Mouse (Mus musculus) inflammation-experienced regulatory T-cells, adult 6 months (primary cell): ENCODE results near the gene Map1b. TPM values are rescaled to one million over a fixed set of nuclear protein-coding genes. Genes with fewer than 3 reads are reported as not detected.

Experiments
- ATAC-seq: one replicate; pipeline ENCODE4 v1.8.0; 2017
- polyA plus RNA-seq, 3 experiments: library from polyadenylated mRNA; unstranded; fragments of 100-300 nt; shearing (Covaris generic); gene quantifications; one replicate each; pipeline ENCODE4 v1.2.1; 2017

The Map1b gene
- under 1 TPM in 2 of 3 experiments, not detected in 1; 0.12 to 0.36 TPM for polyA plus RNA-seq

DNA sequence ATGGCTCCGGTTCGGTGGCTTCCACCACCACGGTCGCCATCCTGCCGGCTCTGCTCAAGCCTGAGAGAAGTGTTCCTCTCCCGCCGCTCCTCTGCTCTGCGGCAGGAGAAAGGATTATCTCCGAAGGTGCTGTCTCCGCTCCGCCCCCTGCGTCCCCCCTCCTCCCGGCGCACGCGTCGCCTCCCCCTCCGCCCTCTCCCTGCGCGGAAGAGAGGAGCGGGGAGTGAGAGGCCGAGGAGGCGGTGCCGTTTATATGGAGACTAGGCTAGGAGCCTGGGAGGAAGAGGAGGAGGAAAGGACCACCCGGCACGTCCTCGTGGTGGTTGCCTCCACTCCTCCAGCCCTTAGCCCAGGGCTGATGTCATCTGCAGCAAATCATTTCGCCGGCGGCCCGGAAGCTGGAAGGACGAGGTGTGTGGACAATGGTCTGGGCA, at the start of gene Map1b:
Gene Map1b, minus strand, starts transcription at position 93 of the 434 bp plus-strand sequence.
- no peak for ATAC-seq

DNA sequence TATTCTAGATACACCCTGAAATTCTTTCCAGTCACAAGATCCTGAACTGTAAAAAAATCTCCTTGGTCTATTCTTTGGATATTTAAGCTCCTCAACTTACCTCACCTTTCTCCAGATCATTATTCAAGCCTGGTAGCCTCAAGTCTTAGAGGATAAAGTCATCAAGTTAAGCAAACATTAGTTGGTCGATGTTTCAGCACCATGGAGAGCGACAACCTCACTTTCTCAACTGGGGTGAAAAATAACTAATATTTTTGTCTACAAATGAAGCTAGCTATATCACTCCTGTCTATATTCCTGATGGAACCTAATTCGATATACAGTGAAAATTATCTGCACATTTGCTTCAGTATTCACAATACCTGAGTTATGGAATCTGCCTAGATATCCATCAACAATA, 48.0 kb upstream of the Map1b start:
- no peak for ATAC-seq

DNA sequence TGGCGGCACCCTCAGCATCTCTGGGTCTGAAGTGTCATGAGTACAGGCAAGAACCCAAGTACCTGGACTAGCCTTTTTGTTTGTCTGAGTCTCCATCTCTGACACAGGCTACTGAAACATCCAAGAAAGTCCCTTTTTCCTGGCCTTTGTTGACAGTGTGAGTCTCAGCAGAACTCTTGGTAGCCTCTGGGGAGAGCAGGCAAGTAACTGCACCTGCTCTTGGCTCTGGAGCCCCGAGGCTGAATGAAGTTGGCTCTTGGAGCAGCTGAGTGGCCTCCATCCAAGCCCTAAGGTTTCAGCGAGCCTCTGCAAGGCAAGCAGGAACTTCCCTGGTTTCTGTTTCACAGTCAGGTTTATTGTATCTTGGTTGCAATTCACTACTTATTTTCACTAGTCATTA, 46.7 kb upstream of the Map1b start:
- ATAC-seq, result no peak

- no peak for ATAC-seq
These were observed 45.7 kb upstream of the Map1b start for GRCm38 (mm10) chr13:99561843-99562550.

DNA sequence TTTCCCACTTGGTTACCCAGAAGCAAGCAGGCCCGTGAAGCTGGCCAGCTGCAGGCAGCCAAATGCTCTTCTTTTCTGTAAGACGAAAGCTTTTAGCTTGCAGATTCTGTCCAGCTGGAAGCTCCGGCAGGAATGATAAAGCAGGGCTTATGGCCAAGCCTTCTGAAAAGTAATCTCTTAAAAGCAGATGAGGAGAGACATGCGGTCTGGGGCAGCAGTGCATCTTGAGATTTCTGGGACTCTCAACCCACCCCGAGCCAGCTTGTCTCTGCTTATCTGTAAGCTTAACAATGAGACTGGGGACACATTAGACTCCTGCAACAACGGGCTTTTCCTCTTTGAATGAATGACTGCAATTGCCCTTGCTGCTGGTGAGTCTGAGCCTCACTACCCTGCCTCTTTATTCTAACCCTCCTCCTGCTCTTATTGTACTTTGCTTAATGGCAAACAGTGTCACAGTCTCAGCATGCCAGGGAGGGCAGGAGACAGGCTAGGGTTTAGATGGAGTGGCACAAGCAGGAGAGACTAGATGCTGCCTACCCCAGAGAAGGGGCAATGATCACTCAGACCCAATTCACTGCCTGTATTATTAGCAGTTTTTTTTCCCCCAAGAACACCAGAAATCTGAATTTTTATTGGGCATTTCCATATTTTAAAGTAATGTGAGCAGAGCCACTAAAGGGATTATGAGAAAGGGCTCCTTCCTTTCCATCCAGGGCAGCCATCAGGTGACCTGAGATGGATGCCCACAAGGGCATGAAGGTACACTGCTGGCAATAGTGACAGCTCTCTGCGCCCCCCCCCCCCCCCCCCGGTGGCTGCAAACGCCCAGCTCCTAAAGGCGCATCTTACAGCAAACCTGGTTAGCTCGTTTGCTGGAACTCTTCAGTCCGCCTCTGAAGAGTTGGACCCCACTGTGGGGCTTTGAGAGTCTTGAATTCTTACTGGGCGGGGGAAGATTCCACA, 44.6 kb upstream of the Map1b start:
- no peak for ATAC-seq

GRCm38 (mm10) chr13:99558216-99558906, 42.0 kb upstream of the Map1b start:
- ATAC-seq, result no peak

- ATAC-seq, result no peak
These were observed 41.5 kb upstream of the Map1b start for GRCm38 (mm10) chr13:99557813-99558212.

GRCm38 (mm10) chr13:99557331-99557730, 41.0 kb upstream of the Map1b start:
- ATAC-seq, result no peak

GRCm38 (mm10) chr13:99554960-99555359, 38.6 kb upstream of the Map1b start:
- ATAC-seq, result no peak

DNA sequence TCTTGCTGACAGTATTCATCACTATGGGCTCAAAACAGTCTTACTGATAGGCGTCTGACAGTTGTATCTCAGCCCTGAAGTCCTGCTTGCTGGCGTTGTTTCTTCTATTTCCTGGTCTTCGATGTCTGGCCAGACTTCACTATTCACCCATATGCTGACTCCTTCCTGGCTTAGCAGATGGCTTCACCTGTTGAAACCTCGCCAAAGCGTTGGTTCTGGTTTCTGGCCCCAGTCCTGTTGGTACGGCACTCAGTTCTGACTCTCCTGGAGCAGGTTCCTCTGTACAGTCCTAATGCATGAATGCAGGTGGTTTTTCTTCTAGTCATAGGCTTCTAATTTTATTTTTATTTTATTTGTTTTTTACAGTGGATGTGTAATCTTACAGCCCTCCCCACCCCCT, 38.1 kb upstream of the Map1b start:
- ATAC-seq, result no peak

- ATAC-seq, result no peak
These were observed 36.0 kb upstream of the Map1b start for GRCm38 (mm10) chr13:99552381-99552780.

DNA sequence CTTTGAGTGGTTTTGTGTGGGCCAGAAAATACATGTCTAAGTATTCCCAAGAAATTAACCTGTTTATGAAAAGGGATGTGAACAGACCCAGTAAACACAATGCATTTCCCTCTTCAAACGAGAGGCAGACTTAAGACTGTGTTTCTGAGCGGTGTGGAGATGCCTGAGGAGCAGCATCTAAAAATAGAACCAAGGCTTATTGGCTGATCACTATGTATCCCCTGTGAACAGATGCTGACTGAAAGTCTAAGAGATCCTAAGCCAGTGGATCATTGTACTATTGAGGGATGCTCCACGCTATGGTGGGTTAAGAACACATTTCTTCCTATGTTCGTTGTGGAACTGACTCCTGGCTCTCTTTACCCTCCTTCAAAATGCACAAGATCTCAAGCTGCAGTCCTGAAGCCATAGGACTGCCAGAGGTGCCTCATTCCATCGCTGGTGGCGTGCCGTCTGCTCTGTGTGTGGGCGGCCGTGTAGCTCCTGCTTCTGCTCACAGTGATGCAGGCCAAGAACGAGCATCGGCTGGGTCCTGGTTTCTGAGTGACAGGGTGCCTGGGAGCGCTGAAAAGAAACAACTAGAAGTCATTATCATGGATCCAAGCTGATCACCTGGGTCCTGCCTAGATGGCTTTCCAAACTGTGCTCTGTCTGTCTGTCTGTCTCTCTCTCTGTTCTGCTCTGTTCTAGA, 34.5 kb upstream of the Map1b start:
- no peak for ATAC-seq

GRCm38 (mm10) chr13:99550060-99550459, 33.7 kb upstream of the Map1b start:
- ATAC-seq, result no peak

DNA sequence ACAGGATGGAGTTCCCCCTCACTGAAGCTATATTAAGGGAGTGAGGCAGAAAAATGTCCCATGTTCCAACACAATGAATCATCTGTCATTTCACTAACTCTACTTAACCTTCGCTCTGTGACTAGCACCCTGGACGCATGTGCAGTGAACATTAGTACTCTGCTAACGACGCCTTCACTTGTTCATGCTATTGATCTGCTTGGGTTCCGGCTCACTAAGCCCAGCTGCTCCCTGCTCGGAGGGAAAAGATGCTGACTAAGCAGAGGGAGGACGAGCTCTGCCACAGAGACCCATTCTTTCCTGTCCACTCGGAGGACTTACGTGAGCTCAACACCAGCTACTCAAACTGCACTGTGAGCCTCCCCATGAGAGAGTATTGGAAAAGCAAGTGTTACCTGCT, 33.2 kb upstream of the Map1b start:
- no peak for ATAC-seq

DNA sequence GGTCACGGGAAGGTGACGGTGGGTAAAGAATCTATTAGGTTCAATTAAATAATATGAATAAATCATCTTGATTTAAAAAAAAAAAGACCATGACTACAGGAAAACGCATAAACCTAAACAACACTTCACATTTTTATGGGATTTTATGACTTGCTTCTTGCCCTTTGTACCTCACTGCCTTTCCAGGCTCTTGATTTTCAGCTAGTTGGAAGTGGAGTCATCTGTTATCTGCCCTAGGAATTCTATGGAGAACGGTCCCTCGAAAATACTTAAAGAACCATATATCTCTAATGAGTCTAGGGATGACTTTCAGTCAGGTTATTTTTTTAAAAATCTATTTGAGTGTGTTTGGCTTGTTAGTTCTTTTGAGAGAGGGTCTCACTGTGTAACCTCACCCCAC, 30.5 kb upstream of the Map1b start:
- ATAC-seq, result no peak

DNA sequence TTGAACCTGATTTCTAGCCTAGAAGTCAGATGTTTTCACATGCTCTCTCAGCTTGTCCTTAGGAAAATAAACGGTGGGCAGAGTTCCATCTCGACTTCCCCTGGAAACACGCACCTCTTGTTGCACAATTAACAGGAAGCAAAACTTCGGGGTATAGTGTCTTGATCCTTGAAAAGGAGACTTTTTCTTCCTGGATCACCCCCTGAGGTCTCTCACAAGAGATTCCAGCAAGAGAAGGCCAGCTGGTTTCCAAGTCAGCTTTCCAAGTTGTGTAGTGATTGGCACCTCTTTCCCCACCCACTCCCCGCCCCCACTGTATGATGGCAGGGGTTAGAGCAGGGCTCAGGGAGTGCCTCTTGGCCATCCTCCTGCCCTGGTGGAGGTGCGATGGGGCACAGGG, 28.9 kb upstream of the Map1b start:
- ATAC-seq, result no peak

DNA sequence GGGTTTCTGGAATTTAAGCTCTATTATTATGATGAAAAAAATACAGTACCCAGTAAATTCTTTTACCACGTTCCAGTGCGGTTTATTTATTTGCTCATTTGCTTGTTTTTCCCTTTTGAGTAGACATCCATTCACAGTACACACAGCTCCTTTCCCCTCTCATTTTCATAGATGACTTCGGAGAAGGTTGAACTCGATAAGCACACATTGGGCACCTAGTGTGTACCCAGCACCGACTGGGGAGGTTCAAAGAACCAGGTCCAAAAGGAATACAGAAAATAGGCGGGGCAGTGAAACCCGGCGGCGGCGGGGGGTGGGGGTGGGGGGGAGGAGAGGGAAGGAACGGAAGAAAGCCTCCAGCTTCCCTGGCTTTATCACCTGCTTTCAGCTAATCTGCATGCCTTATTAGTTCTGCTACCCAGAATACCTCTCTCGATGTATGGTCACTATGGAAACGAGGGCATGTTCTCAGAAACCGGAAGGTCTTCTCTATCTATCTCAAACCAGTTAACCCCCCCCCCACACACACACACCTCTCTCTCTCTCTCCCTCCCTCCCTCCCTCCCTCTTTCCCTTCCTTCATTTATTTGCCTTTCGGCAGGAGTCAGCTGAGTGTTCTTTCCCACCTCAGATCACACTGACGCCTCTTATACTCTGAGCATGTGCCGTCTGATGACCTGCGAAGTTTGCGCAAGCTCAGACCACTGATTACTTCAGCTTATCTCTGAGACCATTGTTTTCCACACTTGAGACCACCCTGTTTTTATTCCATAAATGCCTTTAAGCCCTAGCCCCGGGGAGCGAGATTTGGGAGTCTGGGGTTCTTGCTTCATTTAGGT, 25.3 kb upstream of the Map1b start:
- ATAC-seq, result no peak

GRCm38 (mm10) chr13:99539288-99539687, 22.9 kb upstream of the Map1b start:
- ATAC-seq, result no peak

DNA sequence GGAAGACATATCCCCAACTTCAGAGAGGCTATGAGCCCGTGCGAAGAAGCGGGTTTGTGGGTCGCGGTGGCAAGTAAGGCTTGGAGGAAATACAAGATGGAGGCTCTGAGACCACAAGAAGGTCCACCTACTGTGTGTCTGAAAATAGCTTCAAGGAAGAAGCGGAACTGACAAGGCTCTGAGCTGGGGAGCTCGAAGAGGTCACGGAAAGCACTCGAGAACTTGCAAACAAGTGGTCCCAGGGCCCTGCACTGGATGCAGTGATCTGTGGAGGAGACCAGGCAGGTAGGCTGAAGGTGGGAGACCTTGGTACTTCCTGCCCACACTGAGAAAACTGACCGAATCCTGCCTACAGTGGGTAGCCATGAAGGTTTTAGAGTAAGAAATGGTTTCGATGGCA, 22.5 kb upstream of the Map1b start:
- ATAC-seq, result no peak

DNA sequence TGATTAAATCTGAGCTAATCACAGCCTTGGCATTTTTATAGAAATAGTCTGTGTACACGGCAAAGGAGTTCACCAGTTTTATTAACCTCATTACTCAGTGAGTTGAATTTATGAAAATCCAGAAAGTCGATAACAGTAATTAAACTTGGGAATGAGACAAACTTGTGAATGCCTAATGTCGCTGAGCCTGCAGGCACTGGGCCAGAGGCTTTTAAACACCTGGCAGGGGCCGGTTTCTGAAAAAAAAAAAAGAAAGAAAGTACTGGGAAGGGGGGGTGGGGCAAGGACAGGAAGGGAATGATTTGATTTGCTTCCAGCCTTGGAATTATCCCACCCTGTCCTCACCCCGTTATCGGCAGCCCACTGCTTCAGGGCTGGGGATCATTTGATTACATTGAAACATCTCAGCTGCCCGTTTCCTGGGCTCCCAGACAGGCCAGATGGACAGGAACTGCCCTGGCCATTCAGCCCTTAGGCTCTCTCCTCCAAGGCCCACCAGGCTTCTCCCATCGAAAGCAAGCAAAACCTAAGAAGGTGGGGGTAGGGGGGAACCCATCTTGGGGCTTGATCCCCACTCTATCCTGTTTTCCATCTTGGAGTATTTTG, 21.7 kb upstream of the Map1b start:
- ATAC-seq, result no peak

- ATAC-seq, result no peak
These were observed 12.1 kb upstream of the Map1b start for GRCm38 (mm10) chr13:99528456-99528855.
